Mouse (Mus musculus) lung, postnatal 10 days (tissue): ENCODE measurements around the gene Prkcsh.

Source experiments
- DNase-seq: peaks from one replicate; pipeline ENCODE4 v3.0.0; 2021

Prkcsh gene

GRCm38 (mm10) chr9:21987592-21988342, 14.8 kb upstream of the Prkcsh start:
- DNase-seq: no peak

- peak; percentile 41 for DNase-seq
These were observed 14.0 kb upstream of the Prkcsh start for GRCm38 (mm10) chr9:21988421-21989101.

GRCm38 (mm10) chr9:21989230-21990110, 13.1 kb upstream of the Prkcsh start, which contains the start of gene Rgl3:
Rgl3 (minus strand) TSS chr9:21989446.
- peak; percentile 79 for DNase-seq

GRCm38 (mm10) chr9:21992227-21992626, 10.4 kb upstream of the Prkcsh start:
- no peak for DNase-seq

- no peak for DNase-seq
These were observed 6.3 kb upstream of the Prkcsh start for GRCm38 (mm10) chr9:21996178-21996867.

- DNase-seq: no peak
These were observed 2.3 kb upstream of the Prkcsh start for GRCm38 (mm10) chr9:22000296-22000695.

GRCm38 (mm10) chr9:22001633-22002032, 973 bp upstream of the Prkcsh start:
- DNase-seq: no peak

GRCm38 (mm10) chr9:22003163-22003554, 553 bp downstream of the Prkcsh start:
- DNase-seq: peak; percentile 49

GRCm38 (mm10) chr9:22004546-22004945, 1.9 kb downstream of the Prkcsh start:
- DNase-seq: no peak

GRCm38 (mm10) chr9:22011055-22011454, 8.4 kb downstream of the Prkcsh start:
- DNase-seq: no peak

GRCm38 (mm10) chr9:22012731-22013130, 10.1 kb downstream of the Prkcsh start:
- no peak for DNase-seq

- peak; percentile 21 for DNase-seq
These were observed 13.6 kb downstream of the Prkcsh start for GRCm38 (mm10) chr9:22016245-22016644.

- DNase-seq: no peak
These were observed 14.7 kb downstream of the Prkcsh start for GRCm38 (mm10) chr9:22017208-22017825.

- peak; percentile 70 for DNase-seq
These were observed 22.0 kb downstream of the Prkcsh start for GRCm38 (mm10) chr9:22024592-22024991.

- DNase-seq: no peak
These were observed 25.9 kb downstream of the Prkcsh start for GRCm38 (mm10) chr9:22028467-22028866.

GRCm38 (mm10) chr9:22030386-22030785, 27.8 kb downstream of the Prkcsh start:
- DNase-seq: no peak

GRCm38 (mm10) chr9:22035300-22036044, 32.9 kb downstream of the Prkcsh start:
- DNase-seq: no peak

- no peak for DNase-seq
These were observed 35.2 kb downstream of the Prkcsh start for GRCm38 (mm10) chr9:22037826-22038225.

- DNase-seq: no peak
These were observed 39.2 kb downstream of the Prkcsh start for GRCm38 (mm10) chr9:22041832-22042231.

GRCm38 (mm10) chr9:22047329-22047728, 44.7 kb downstream of the Prkcsh start:
- DNase-seq: no peak

GRCm38 (mm10) chr9:22049315-22049714, 46.7 kb downstream of the Prkcsh start:
- DNase-seq: no peak
